In the genomic region with DNA sequence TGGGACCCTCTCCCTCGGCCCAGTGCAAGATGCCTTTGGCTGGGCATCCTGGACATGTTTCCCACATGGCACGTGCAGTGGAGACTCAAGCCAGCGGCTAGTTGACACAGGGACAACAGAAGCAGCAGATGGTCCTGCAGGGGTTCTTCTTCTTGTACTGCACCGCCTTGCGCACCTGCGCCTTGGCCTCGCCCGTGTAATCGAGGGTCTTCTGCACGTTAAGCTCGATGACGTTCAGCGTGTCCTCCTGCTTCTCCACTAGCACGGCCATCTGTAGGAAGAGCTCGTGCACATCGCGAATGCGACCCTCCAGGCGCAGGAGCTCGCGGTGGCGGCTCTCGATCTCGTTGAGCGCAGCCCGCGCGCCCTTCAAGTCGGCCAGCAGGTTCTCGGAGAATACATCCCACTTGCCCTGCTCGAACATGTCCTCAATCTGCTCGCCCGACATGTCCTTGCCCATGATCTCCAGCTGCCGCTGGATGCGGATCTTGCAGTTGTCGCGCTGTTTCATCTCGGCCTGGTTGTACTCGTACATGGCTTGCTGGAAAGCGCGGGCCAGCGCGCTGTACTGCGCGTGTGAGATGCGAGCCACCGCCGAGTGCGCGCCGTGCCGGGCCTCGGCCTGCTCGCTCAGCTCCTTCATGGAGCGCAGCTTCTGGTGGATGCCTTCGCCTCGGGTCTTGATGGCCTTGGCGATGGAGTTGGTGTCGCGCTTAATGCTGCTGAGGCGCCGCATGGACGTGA, we compare ENCODE assay signal across 8 mouse cellular contexts. TPM values are rescaled to one million over a fixed set of nuclear protein-coding genes. Genes with fewer than 3 reads are reported as not detected.
DNase-seq lines count a peak whose midpoint lies in the region; ATAC-seq and TF ChIP-seq lines count a peak whose summit lies in the region.

No protein-coding gene starts in this region.

- TF ChIP-seq EP300 in liver, embryonic 14.5 days (IDR thresholded peaks at IDR 0.05; ENCODE audit: low read depth), result no peak

- H3K36me3 ChIP-seq in heart, embryonic 10.5 days, result no peaks in the 10 kb centered on the region
- H3K36me3 ChIP-seq in kidney, postnatal 0 days (ENCODE audit: insufficient read depth, low read length), result no peaks in the 10 kb centered on the region
- no peaks in the 10 kb centered on the region for H3K36me3 ChIP-seq in liver, embryonic 14.5 days (replicated peaks; ENCODE audit: control insufficient read depth, insufficient read depth, low read depth)

- peak overlapping the region; percentile 78 for H3K27ac ChIP-seq in heart, embryonic 10.5 days
- H3K27ac ChIP-seq in kidney, postnatal 0 days, result no peak overlapping the region
- H3K27ac ChIP-seq in liver, embryonic 14.5 days, result no peak overlapping the region

- peaks cover 10% of the 10 kb centered on the region for H3K4me1 ChIP-seq in heart, embryonic 10.5 days
- peaks cover 8% of the 10 kb centered on the region; the same call in 1 of the 2 replicates for H3K4me1 ChIP-seq in kidney, postnatal 0 days (replicated peaks; ENCODE audit: insufficient read depth, low read length)
- H3K4me1 ChIP-seq in liver, embryonic 14.5 days (replicated peaks; ENCODE audit: control insufficient read depth in 2 of 2, insufficient read depth in 2 of 2, low read length in 1 of 2), result no peaks in the 10 kb centered on the region

- 9% methylated on average over 63 of the region's 63 CpGs for WGBS in heart, embryonic 10.5 days
- 12% methylated on average over 63 of the region's 63 CpGs for WGBS in kidney, postnatal 0 days
- 28% methylated on average over 63 of the region's 63 CpGs for WGBS in liver, embryonic 14.5 days (ENCODE audit: insufficient replicate concordance)

- TF ChIP-seq CTCF in kidney, postnatal 0 days (IDR thresholded peaks at IDR 0.05; ENCODE audit: low read depth), result no peak
- TF ChIP-seq CTCF in liver, embryonic 14.5 days (IDR thresholded peaks at IDR 0.05; ENCODE audit: low read depth), result no peak

- peak; percentile 84 for DNase-seq in heart, embryonic 10.5 days (ENCODE audit: low spot score)
- no peak for DNase-seq in heart, postnatal 25 days (ENCODE audit: low spot score)
- peak; percentile 9 for DNase-seq in cerebellum, adult 8-10 months
- DNase-seq in forelimb bud, embryonic 11.5 days (ENCODE audit: low read depth, low spot score), result peak; percentile 61
- DNase-seq in kidney, postnatal 0 days (ENCODE audit: low spot score), result peak; percentile 36
- DNase-seq in liver, embryonic 14.5 days (ENCODE audit: low read depth in 3 of 3, low spot score in 3 of 3), result no peak
- DNase-seq in right cerebral cortex, postnatal 10 days (ENCODE audit: low spot score in 2 of 2), result peak; percentile 66 to 70
- no peak for DNase-seq in urinary bladder, postnatal 14 days (ENCODE audit: low spot score)

- peak overlapping the region; percentile 37 for H3K9ac ChIP-seq in kidney, postnatal 0 days (ENCODE audit: low read depth, low read length)
- no peak overlapping the region for H3K9ac ChIP-seq in liver, embryonic 14.5 days (replicated peaks)

- ATAC-seq in kidney, postnatal 0 days (replicated peaks; ENCODE audit: low FRiP score, low read depth), result peak; percentile 54; the same call in 1 of the 2 replicates
- no peak for ATAC-seq in liver, embryonic 14.5 days (ENCODE audit: insufficient read depth)

- peaks cover 57% of the 10 kb centered on the region for H3K27me3 ChIP-seq in heart, embryonic 10.5 days (ENCODE audit: insufficient read depth, poor library complexity, severe bottlenecking)
- H3K27me3 ChIP-seq in kidney, postnatal 0 days (ENCODE audit: insufficient read depth, low read length), result peaks cover 8% of the 10 kb centered on the region
- peaks cover 11% of the 10 kb centered on the region for H3K27me3 ChIP-seq in liver, embryonic 14.5 days (ENCODE audit: control insufficient read depth, insufficient read depth, low read length)

- peak overlapping the region; percentile 70 for H3K4me2 ChIP-seq in kidney, postnatal 0 days (ENCODE audit: low read length)
- peak overlapping the region; percentile 33 for H3K4me2 ChIP-seq in liver, embryonic 14.5 days (ENCODE audit: low read depth)

- no peaks in the 10 kb centered on the region for H3K9me3 ChIP-seq in heart, embryonic 10.5 days
- no peaks in the 10 kb centered on the region for H3K9me3 ChIP-seq in kidney, postnatal 0 days (replicated peaks; ENCODE audit: low read length)
- no peaks in the 10 kb centered on the region for H3K9me3 ChIP-seq in liver, embryonic 14.5 days (ENCODE audit: control insufficient read depth, low read length)

- intact Hi-C loops in heart, postnatal 25 days (cut with DNase I), result no loop called here

- peak overlapping the region; percentile 59 for H3K4me3 ChIP-seq in heart, embryonic 10.5 days
- H3K4me3 ChIP-seq in kidney, postnatal 0 days (replicated peaks; ENCODE audit: low read depth, low read length), result peak overlapping the region; percentile 38
- H3K4me3 ChIP-seq in liver, embryonic 14.5 days (ENCODE audit: insufficient read depth in 1 of 2, low read depth in 2 of 2, low read length in 2 of 2), result peak overlapping the region in 1 of 2 experiments; percentile 16; a peak in 1 of 4 replicates

RNA-seq across cellular contexts. Expression of gene Stx11, which starts 22.9 kb away (rescaled TPM):
- 5.3 and 6.0 TPM in 2 replicates for polyA plus RNA-seq in heart, embryonic 10.5 days (2016; fragmentation: Nextera tagmentation; extraction: Ambion mirVana)
- 1 to 10 TPM; 1.7 to 2.2 TPM for total RNA-seq in heart, postnatal 25 days (2021)
- 1.6 and 2.4 TPM in 2 replicates for polyA plus RNA-seq in kidney, postnatal 0 days (2015; fragmentation: Nextera tagmentation; extraction: Ambion mirVana)
- polyA plus RNA-seq in liver, embryonic 14.5 days (2012; rRNA removed), result 5.7 and 6.1 TPM in 2 replicates
- polyA plus RNA-seq in liver, embryonic 14.5 days (2014; fragmentation: Nextera tagmentation; extraction: Ambion mirVana), result 12.3 and 13.1 TPM in 2 replicates

Comparison
In these comparisons a context has a peak if more than half of its experiments do, and no peak if none do; other contexts are left out.
1. DNase-seq: peak in heart, embryonic 10.5 days (single experiment), cerebellum, adult 8-10 months (single experiment), forelimb bud, embryonic 11.5 days (single experiment), kidney, postnatal 0 days (single experiment) and right cerebral cortex, postnatal 10 days (2 of 2); none in heart, postnatal 25 days (single experiment), liver, embryonic 14.5 days (0 of 3) and urinary bladder, postnatal 14 days (single experiment).